Mouse (Mus musculus) hematopoietic stem cell, adult 5-6 weeks (primary cell): Measurements from ENCODE around the gene Dnajc4. TPM values are rescaled to one million over a fixed set of nuclear protein-coding genes. Genes with fewer than 3 reads are reported as not detected.

Experiments
- ATAC-seq, 2 experiments: fragments of 125-278 bp in 1 of 2; replicated peaks in 1 of 2; 2 replicates each; pipeline ENCODE4 v1.8.0; 2016 to 2017; ENCODE audit warnings: inconsistent platforms in 2 of 2, mild to moderate bottlenecking in 2 of 2, moderate number of reproducible peaks in 2 of 2, low read depth in 1 of 2, moderate TSS enrichment in 1 of 2; ENCODE audit not compliant: low FRiP score in 2 of 2, poor library complexity in 2 of 2, severe bottlenecking in 2 of 2, insufficient read depth in 1 of 2, low TSS enrichment in 1 of 2
- total RNA-seq: library from RNA; stranded (forward); fragments of 172-1452, 232-1000 nt; gene quantifications from 2 replicates; pipeline ENCODE4 v1.2.3, GENCODE M21; 2017

Gene Dnajc4
- total RNA-seq, 1 experiment from 2014 or later = 7.7 TPM

DNA sequence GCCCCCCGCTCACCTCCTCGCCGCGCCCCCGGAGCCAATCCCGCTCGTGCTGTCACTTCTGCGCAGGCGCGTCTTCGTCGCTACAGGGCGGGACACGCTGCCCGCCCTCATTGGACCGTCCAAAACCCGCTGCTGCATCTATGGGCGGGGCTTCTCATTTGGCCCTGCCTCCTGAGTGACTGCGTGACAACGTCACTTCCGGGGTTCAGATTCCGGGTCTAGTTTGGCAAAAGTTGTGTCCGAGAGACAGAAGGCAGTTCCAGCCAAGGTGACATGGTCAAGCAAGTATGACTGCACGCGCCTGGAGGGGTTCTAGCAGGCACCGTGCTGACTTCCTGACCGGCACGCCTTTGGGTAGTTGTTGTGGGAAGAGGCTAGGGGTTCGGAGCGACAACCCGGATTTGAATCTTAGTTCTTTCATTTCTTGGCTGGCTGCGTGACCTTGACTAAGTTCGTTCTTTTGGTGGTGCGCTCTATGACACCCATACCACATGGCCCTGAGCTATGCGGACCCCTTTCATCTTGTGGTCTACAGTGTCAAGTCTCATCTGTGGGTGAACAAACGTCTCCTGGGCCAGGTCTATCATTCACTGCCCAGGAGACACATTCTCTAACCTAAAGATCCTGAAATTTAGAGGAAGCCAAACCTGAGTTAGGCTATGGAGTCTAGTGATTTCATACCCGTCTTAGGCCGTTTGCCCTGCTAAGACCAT lies 11.8 kb downstream of the Dnajc4 start, which contains the start of gene Fkbp2:
Gene Fkbp2, minus strand, starts transcription at position 121 of the 713 bp plus-strand sequence.
- peak; percentile 63 for ATAC-seq

DNA sequence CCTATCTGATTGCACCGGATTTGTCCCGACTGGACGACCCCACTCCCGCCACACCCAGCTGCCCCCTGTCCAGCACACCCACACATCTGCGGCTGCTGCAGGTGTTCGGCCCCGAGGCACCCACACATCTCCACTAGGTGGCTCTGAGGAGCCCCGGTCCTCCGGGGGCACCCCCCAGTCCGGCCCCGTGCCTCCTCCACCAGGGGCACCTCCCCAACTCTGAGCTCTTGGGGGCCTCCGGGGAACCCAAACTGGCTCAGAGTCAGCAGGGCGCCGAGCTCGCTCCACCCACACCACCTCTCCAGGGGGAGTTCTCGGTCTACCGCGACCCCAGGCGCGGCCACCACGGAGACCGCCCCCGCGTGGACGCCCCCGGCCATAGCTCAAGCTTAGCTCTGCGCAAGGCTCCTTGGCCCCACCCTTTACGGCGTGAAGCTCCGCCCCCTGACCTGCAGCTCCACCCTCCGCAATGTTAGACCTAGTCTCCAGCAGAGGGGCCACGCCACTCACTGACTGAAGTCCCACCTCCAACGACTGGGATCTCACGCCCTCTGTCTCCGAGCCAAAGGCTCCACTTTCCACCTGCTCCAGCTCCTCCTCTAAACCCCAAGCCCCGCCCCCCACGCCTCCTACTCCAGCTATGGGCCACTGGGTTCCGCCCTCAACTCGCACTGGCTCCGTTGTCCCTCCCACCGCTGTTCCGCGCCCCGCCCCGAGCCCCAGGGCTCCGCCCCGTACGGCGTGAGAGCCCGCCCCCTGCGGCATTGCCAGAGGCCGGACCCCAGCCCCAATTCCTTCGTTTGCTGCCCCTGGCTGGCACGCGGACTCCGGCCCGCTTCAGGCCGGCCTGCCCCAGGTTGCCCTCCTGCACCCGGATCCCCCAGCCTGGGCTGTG lies 12.6 kb downstream of the Dnajc4 start:
- ATAC-seq = peak; percentile 87 to 90

DNA sequence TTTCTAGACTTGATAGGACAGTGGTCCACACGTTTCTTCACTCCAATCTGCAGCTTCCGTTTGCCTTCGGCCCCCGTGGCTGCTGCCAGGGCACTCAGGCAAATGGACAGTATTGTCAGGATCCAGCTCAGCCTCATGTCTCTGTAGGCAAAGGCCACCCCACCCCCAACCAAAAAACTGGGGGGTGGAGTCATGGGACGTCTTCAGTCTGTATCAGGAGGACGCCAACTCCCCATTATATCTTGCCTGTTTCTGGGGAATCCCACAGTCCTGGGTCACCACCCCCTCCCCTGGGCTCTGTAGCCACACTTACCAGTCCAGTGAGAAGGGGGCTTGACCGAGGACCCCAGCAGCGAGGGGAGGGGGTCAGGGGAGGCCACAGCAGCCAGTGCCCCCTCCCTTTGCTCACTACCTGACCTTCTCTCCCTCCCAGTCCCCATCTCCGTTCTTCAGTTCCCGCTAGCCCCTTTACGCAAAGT lies 13.3 kb downstream of the Dnajc4 start:
- no peak for ATAC-seq

- ATAC-seq = no peak
These were observed 13.8 kb downstream of the Dnajc4 start for GRCm38 (mm10) chr19:6978639-6978974.

- ATAC-seq = no peak
These were observed 14.4 kb downstream of the Dnajc4 start for GRCm38 (mm10) chr19:6977759-6978638.

GRCm38 (mm10) chr19:6975537-6976521 lies 16.5 kb downstream of the Dnajc4 start, which contains the start of gene Plcb3:
Gene Plcb3 (minus strand): TSS chr19:6976470.
- ATAC-seq = 0 out of 4 replicates have a peak, but pooled peaks have one; percentile 2 to 8

- peak; percentile 55 to 61 for ATAC-seq
These were observed 17.9 kb downstream of the Dnajc4 start, which contains the start of gene Ppp1r14b for GRCm38 (mm10) chr19:6974211-6975205. Gene Ppp1r14b (plus strand): TSS chr19:6974968.

- no peak for ATAC-seq
These were observed 18.7 kb downstream of the Dnajc4 start for GRCm38 (mm10) chr19:6973581-6974190.

GRCm38 (mm10) chr19:6972247-6972917 lies 20.0 kb downstream of the Dnajc4 start:
- no peak for ATAC-seq

- ATAC-seq = no peak
These were observed 20.7 kb downstream of the Dnajc4 start for GRCm38 (mm10) chr19:6971644-6972043.

- ATAC-seq = no peak
These were observed 21.8 kb downstream of the Dnajc4 start for GRCm38 (mm10) chr19:6970460-6971085.

- peak in 1 of 2 experiments; percentile 18; a peak in 1 of 4 replicates for ATAC-seq
These were observed 22.5 kb downstream of the Dnajc4 start for GRCm38 (mm10) chr19:6969665-6970381.

DNA sequence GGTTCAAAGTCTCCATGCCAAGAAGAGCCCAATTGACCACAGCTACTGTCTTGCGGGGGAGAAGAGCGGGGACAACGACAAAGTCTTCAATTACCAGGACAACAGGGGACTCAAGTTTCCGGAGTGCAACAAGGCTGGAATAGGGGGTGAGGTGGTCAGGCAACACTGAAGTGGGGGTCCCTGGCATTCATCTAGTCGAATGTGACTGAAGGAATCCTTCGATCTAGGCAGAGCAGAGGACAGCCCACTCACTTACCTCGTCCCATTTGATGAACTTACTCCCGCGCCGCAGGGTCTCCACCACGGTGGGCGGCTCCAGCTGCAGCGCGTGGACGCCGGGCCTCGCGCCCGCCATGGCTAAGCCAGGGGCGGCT lies 23.1 kb downstream of the Dnajc4 start:
- no peak for ATAC-seq
